Mouse (Mus musculus) T-helper 17 cell (primary cell): ENCODE measurements around the gene Tspan8.
"Not testable (repeated sequence)": the region's sequence is repeated elsewhere in the genome, so short reads cannot be mapped to it uniquely, and the experiment has no call there.

Source experiments
- in situ Hi-C, 2 experiments: fragments of 300-600 bp; cut with MboI, MseI; formaldehyde crosslinking; loops; 1 replicate in 1 of 2; 2 replicates in 1 of 2; pipeline ENCODE4 v1.15.1; 2025; ENCODE audit warnings: high pct_unique_total_duplicates in 2 of 2

The Tspan8 gene

DNA sequence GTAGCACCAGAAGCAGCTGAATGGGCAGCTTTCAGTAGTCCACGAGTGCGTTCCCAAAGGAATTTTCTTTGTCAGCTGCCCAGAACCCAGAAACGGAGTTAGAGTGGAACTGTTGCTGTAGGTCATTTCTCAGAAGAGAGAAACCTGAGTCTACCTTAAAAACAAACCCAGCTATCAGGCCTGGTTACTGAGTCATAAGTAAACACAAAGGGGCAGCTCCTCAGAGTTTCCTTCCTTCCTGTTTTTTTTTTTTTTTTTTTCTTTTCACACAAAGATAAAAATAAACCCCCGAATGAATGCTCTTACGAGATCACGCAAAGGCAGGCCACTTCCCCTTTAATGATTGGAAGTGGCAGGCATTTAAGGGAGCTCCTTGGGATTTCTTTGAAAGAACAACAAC lies at the start of gene Tspan8:
TSS of gene Tspan8 (plus strand) at position 322 of the 400 bp plus-strand sequence.
- in situ Hi-C loops: loop anchor here in 1 of 2 experiments (10.0 kb wide), 1 partner anchor 1502 kb away; no protein-coding TSS in a partner anchor

- in situ Hi-C loops: no loop called here
Measured at GRCm38 (mm10) chr10:115770032-115770431, 46.6 kb upstream of the Tspan8 start.

DNA sequence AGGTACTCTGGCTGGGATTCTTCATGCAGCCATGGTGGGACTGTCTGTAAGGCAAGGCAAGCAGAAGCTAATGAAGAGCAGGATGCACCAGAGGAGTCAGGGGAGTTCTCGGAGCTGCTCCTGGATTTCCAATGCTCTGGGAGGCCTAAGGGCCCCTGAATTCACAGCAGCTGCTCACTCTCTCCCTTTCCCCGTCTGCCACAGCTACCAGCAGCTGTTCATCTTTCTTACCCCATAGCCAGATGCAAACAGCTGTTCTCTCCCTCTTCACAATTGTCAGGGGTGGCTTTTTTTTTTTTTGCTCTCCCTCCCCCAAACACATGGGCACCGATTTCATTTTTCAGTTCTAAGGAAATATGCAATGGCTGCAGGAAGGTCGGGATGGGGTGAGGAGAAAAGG lies 42.2 kb upstream of the Tspan8 start:
- in situ Hi-C loops: no loop called here

DNA sequence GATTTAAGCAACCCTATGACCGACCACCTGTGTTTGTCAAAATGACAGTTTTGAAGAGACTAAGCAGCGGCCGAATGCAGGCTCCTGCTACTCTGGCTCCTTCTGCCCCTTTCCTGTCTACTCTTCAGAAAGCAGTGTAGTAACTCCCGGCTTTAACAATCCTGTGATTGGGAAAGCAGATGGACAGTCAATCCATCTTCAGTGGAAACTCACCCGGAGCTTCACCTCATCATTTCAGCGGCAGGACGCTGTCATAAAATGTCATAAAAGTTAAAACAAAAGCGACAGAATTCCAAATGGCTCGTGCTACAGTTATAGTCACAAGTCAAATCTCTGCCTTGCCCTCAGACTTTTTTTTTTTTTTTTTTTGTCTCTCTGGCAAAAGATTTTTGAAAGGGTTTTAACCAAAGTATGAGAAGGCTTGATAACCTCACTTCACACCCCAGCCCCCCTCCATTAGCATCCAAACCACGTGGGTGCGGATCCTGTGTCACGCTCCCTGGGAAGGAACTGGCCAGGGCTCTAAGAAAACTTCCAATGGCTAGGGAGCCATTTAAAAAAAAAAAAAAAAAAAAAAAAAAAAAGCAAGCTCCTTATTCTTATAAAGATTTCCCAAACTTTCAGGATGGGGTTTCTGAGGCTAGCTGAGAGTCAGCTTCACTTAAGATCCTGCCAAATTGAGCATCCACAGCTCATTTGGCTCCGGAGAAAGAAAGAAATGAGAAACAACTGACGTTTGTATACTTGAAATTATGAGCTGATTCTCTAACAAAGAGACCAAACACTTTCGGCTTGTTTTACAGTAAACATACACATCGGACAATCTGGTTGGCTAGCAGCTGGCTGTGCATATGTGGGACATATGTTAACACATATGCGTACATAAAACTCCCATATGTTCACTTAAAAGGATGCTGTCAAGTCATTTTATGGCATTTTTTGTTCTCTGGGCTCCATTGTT lies 40.4 kb upstream of the Tspan8 start:
- in situ Hi-C loops: no loop called here

DNA sequence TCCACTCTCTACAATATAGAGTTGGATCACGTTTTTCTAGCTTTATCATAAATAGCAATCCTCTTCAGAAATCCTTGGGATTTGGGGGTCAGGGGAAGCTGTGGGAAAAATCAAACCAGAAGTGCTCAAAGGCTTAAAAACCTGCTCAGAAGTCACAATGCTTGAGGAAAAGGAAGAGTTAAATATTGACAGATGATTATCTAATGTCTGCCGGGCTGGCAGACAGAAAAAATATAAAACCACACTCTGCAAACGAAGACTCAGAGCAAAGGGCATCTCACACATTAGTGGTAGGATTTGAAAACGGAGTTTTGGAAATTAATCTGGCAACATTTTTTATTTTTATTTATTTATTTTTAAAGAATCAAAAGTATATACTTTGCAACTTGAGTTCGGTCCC lies 39.3 kb upstream of the Tspan8 start:
- in situ Hi-C loops: no loop called here

DNA sequence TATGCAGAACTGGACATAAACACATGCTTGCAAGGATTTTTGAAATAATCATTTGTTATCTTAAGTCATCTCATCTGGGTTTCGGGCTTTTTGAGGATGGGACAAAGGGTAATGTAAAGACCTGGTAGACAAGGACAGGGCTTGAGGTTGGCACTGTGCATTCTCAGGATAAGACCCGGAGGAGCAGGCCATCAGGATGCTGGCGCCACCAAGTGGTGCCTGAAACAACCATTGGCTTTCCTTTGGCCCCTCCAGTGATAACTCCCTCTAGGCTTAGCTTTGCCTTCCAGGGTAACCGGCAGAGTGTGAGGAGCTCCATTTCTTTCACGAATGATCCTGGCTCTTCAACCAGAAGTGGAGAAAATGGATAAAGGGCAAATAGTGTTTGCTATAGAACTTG lies 38.0 kb upstream of the Tspan8 start:
- in situ Hi-C loops: no loop called here

DNA sequence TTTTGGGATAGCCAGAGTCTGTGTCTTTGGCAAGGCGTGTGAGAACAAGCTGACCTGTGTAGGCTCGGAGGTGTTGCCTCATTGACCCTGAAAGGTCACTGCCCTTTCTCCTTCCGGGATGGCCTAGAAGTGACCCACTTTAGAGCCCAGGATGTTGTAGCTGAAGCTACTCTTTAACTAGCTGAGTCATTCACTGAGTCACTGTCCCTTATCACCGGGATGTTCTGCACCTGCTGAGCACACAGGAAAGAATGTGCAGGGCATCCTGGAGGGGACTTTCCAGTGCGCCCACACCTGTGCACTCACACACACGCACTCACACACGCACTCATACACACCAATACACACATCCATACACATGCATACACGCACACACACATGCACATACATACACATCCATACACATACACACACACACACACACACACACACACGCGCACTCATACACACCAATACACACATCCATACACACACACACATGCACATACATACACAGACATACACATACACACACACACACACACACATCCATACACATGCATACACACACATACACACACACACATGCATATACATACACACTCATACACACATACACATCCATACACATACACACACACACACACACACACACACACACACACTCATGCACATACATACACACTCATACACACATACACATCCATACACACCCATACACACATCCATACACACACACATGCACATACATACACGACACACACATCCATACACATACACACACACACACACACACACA lies 36.2 kb upstream of the Tspan8 start:
- in situ Hi-C loops: no loop called here

- in situ Hi-C loops: no loop called here
Measured at GRCm38 (mm10) chr10:115783232-115783631, 33.4 kb upstream of the Tspan8 start.

- in situ Hi-C loops: no loop called here
Measured at GRCm38 (mm10) chr10:115790788-115791187, 25.8 kb upstream of the Tspan8 start.

- in situ Hi-C loops: no loop called here
Measured at GRCm38 (mm10) chr10:115796072-115796788, 20.4 kb upstream of the Tspan8 start.

DNA sequence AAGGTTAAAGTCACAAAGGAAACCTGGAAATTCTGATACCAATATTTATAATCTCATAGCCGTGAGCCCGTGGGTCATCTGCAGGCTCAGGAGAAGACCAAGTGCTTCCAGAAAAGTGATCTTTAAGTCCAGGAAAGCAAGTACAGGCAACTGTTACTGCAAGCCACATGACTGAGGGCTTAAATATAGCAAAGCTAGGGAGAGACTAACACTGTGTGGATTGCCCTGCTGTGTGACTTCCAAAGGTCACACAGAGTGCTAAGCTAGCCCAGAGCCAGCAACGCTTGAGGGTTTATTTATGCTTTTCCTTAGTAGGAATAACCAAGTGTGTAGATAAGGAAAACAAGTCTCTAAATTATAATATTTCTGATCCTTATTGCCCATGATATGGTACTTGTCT lies 15.2 kb upstream of the Tspan8 start:
- in situ Hi-C loops: no loop called here

DNA sequence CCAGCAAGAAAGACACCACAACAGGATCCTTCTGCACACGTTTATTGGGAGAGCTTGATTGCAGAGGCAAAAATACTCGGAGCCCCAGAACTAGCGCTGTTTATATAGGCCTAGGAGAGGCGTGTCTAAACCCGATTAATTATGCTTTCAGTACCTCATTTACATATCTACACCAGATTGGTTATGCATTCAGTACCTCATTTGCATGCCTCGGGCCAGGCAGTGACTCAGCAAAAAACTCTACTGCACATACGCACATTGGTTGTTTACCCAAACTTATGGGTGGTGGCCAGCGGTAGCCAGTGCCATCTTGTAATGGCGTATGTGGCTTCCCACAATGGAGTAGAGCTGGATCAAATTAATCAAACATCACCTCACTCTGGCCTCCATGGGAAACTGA lies 13.6 kb upstream of the Tspan8 start:
- in situ Hi-C loops: not testable (repeated sequence)

GRCm38 (mm10) chr10:115803765-115804164 lies 12.9 kb upstream of the Tspan8 start:
- in situ Hi-C loops: no loop called here

GRCm38 (mm10) chr10:115805987-115806386 lies 10.6 kb upstream of the Tspan8 start:
- in situ Hi-C loops: no loop called here

DNA sequence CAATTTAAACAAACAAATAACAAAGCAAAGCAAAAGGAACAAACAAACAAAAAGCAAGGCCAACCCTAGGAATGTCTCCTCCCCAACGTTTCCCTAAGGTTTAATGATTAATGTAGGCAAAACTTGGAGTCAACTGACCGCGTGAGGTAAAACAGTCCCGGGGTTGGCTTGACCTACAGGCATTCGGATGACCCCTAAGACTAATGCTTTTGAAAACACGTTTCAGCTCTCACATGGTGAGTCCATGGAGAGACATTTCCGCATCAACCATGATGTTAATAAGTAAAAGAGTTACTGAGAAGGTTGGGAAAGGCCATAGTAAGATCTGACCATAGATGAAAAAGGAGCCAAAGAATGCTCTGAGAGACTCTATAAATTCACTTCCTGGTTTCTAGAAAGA lies 7.5 kb upstream of the Tspan8 start:
- in situ Hi-C loops: no loop called here

DNA sequence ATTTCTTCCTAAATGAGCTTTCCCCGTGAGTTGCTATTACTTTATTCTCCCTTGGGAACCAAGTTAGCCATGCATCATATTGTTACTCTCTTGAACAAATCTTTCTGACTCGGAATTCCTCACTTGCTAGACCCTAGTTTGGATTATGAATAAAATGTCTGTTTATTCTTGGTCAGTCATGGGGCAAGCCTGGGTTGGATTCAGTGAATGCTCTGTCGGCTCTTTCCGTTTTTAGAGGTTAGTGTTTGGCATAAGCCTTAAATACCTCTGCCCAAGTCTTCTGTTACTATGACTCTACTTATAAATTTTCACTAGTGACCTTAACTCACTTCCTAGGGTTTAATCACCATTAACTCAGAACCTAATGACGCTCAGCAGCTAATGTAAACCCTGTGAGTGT lies 5.1 kb upstream of the Tspan8 start:
- in situ Hi-C loops: loop anchor here in 1 of 2 experiments (10.0 kb wide), 1 partner anchor 1497 kb away; no protein-coding TSS in a partner anchor

DNA sequence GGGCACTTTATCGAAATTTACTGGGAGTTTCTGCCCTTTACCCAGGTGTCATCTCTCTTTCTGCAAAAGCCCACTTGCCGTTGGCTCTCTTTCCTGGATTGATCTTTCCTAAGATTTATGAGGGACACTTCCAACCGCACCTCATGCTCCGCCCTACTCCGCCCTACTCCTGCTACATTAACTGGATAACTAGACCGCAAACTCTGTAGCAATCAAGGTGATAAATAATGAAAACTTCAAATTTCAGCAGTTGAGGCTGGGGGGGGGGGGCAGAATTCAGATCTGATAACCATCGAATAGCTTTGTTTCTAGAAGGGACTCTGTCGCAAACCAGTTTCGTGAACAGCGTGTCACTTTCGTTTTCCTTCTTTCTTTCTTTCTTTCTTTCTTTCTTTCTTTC lies 1.8 kb upstream of the Tspan8 start:
- in situ Hi-C loops: loop anchor here in 1 of 2 experiments (10.0 kb wide), 1 partner anchor 1500 kb away; no protein-coding TSS in a partner anchor

DNA sequence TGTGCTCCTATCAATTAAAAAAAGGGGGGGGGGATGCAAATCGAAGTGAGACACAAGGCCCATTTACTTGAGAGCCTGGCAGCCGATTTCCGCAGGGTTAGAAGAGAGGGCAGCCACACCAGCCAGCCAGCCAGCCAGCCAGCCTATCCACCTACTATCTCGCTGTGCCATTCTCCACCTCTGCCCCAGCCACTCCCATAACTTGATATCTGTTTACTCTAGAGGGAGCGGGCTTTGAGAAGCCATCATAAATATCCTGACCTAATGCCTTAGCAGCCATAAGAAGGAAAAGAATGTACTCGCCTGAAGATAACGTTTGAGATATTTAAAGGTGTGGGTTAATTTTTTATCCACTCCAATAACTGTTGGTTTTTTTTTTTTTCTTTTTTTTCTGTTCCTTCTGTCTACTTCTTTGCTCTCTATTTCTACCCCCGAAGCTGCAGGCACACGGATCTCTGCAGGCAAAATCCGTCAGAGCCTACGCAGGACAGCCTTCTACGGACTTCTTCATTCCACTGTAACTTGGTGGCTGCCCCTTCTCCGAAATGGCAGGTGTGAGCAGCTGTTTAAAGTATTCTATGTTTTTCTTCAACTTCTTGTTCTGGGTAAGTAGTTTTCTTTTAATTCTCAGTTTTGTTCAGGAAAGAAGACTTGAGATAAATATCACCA lies 558 bp downstream of the Tspan8 start:
- in situ Hi-C loops: loop anchor here in 1 of 2 experiments (10.0 kb wide), 1 partner anchor 1502 kb away; no protein-coding TSS in a partner anchor

DNA sequence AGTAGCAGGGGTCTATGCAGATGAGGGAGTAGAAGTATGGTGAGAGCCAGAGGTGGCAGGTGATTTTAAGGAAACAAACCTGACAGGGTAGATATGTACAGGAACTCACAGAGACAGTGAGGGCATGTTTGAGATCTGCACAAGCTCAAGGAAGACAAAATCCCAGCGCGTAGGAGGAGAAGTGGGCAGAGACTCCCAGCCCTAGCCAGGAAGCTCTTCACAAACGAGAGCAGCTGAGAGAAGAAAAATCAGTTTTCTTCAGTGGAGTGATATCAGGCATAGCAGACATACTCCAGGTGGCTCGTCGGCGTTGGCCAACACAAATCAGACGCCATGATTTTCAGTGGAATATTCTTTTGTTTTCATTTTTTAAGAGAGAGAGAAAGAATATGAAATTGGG lies 8.7 kb downstream of the Tspan8 start:
- in situ Hi-C loops: no loop called here

GRCm38 (mm10) chr10:115828872-115829271 lies 12.2 kb downstream of the Tspan8 start:
- in situ Hi-C loops: no loop called here

GRCm38 (mm10) chr10:115829696-115830095 lies 13.1 kb downstream of the Tspan8 start:
- in situ Hi-C loops: no loop called here
